Mouse (Mus musculus): Measurements from ENCODE around the gene Chmp3. TPM values are rescaled to one million over a fixed set of nuclear protein-coding genes. Genes with fewer than 3 reads are reported as not detected.

Gene Chmp3
- 100 to 1,000 TPM; 105 to 122 (median 109) TPM for total RNA-seq (2022)

- peak; percentile 93 to 96 for DNase-seq (ENCODE audit: low spot score in 2 of 2)
Observed at GRCm38 (mm10) chr6:71543686-71544499, at the start of gene Chmp3. Gene Chmp3, plus strand, starts transcription at chr6:71543797.

GRCm38 (mm10) chr6:71494341-71495020 lies 49.1 kb upstream of the Chmp3 start:
- peak; percentile 35 to 54 for DNase-seq (ENCODE audit: low spot score in 2 of 2)

DNA sequence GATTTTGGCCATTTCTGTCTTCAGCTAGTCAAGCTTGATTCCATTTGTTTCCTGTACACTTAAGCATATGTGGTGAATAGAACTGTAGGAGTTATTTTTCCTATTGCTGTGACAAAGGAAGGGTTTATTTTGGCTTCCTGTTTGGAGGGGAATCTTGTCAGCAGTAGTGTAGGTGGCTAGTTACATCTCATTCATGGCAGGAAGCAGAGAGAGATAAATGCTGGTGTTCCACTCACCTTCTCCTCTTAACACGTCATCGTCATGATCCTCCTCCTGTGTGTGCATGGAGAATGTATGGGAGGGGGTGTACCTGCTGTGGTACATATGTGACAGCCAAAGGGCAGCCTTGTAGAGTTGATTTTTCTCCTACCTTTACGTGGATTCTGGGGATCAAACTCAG lies 43.0 kb upstream of the Chmp3 start:
- no peak for DNase-seq (ENCODE audit: low spot score in 2 of 2)

DNA sequence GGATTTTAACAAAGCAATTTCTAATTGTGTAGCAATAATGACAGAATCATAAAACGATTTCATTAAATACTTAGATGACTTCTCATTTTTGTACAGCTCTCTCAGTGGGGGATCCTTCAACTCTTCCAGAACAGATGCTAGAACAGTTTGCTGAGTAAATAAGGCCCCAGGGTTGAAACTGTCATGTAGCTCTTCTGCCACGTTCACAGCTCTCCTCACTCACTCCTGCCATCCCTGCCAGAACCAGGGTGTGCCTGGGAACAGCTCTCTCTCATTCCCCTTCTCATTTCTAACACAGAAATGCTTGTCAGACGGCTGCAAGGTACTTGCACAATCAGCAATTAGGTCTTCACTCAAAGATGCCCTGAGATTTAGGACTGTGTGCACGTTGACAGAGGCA lies 40.6 kb upstream of the Chmp3 start:
- DNase-seq (ENCODE audit: low spot score in 2 of 2) = no peak

GRCm38 (mm10) chr6:71503670-71504069 lies 39.9 kb upstream of the Chmp3 start:
- DNase-seq (ENCODE audit: low spot score in 2 of 2) = no peak

DNA sequence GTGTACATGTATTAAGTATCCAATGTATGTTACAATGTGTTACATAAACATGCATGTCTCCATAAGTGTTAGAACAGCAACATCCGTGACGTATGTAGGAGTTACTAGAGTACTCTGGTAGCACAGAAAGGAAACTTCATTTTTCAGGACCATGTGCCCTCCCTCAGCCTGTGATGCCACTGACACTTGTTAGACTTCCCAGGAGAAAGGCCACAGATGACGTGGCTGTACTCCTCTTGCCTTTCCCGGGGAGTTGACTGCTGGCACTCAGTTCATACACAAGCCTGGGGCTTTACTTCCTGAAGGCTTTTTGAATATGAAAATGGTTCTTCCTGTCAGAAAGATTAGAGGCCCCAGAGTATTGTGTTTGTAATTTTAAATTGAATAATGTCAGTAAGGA lies 39.5 kb upstream of the Chmp3 start:
- no peak for DNase-seq (ENCODE audit: low spot score in 2 of 2)

DNA sequence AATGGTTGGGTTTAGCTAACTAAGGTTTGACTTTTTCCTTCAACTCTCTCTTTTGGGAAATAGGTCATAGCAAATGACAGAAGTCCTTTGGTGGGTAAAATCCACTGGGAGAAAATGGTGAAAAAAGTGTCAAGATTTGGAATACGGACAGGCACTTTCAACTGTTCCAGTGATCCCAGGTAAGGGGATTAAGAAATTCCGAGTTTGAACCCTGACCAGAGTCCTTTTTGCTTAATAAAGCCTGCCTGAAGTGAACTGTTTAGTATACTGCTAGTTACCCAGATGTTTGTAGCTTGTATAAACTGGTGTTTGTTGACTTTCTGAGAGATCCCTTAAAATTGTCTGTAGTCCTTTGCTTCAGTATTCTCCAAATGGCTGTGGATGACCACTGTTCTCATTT lies 37.9 kb upstream of the Chmp3 start:
- no peak for DNase-seq (ENCODE audit: low spot score in 2 of 2)

GRCm38 (mm10) chr6:71519476-71519875 lies 24.1 kb upstream of the Chmp3 start:
- DNase-seq (ENCODE audit: low spot score in 2 of 2) = no peak

GRCm38 (mm10) chr6:71525556-71525955 lies 18.0 kb upstream of the Chmp3 start:
- peak in 1 of 2 experiments; percentile 25 for DNase-seq (ENCODE audit: low spot score in 2 of 2)

- no peak for DNase-seq (ENCODE audit: low spot score in 2 of 2)
Observed at GRCm38 (mm10) chr6:71527056-71527455, 16.5 kb upstream of the Chmp3 start.

DNA sequence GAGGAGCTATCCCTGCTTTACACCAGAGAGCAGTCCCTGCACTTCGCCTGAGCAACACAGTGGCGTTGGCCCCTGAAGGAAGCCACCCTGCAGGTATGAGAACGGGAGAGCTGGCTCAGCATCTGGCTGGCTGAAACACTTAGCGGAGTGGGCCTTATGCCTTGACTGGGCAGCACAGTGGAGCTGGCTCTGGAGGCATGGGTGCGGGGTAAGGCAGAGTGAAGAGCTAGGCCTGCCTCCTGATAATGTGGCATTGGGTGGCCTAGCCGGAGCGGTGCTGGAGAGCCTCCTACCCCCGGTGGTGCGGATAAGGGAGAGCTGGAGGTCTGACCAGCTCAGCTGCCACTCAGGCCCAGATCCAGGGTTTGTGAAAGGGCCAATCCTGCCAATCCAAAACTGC lies 15.8 kb upstream of the Chmp3 start:
- DNase-seq (ENCODE audit: low spot score in 2 of 2) = no peak

- DNase-seq (ENCODE audit: low spot score in 2 of 2) = no peak
Observed at GRCm38 (mm10) chr6:71530176-71530575, 13.4 kb upstream of the Chmp3 start.

DNA sequence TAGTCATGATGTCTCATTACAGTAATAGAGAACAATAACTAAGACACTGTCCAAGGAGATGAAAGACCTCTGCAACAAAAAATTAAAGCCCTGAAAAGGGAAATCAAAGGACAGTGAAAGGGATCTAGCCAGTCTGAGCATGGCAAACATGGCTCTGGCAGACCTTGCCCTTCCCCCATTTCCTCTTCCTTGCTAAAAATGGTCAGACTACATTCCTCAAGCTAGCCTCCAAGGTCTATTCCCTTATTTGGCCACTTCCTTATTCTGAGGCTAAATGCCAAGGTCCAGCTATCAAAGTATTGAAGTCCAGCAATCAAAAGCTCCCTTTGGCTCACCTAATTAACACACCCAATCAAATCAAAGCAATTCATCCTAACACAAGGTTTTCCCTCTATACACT lies 6.3 kb upstream of the Chmp3 start:
- DNase-seq (ENCODE audit: low spot score in 2 of 2) = no peak

DNA sequence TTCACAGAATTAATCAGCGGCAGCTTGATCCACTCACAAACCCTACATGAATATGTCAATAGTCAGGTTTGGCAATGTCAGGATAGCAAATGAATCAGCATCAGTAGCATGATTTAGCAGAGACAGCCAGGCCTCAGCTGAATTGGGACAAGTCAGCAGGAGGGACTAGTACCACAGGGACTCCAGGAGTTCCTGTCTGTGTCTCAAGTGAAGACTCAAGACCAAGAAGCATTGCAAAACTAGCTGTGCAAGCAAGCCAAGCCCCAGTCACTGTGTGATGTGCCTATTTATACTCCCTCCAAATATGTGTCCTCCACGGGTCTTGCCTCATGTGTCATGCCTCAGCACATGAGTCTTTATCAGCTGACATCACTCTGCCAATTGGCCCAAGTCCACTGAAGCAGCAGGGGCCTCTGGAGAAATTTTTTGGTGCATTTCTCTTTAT lies 11.9 kb downstream of the Chmp3 start:
- no peak for DNase-seq (ENCODE audit: low spot score in 2 of 2)

GRCm38 (mm10) chr6:71556826-71557225 lies 13.2 kb downstream of the Chmp3 start:
- DNase-seq (ENCODE audit: low spot score in 2 of 2) = no peak

DNA sequence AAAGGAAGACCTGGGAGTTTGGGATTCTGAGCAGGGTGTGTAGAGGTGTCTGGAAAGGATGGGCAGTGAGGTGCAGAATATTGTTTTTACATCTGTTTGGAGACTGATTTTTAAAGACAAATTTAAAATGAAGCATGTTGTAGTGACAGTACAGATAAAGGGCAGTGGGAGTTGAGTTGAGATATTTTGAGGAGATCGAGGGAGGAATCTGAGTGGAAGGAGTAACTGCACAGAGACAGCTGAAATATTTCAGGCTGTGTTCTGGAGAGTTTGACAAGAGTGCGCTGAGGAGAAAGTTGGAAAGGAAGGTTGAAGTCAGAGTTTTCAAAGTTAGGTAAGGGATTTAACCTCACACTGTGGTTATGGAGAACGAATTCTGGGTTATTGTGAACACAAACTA lies 25.0 kb downstream of the Chmp3 start:
- DNase-seq (ENCODE audit: low spot score in 2 of 2) = no peak

DNA sequence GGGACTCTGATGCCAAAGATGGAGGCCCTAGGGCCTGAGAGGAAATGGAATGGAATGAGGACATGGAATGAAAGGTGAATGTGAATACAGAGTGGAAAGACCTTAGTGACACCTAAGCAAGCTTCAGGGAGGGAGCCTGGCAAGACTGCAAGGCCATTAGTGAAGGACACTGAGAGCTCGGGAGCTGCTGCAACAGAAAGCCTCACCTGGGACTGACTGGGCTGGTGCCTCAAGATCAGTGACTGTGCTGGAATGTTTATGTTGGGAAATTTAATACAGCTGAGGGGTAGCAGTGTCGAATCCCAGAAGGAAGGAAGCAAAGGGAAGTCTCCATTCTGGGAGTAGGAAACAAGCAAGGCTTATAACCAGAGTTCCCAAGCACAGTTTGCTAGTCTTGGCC lies 25.4 kb downstream of the Chmp3 start:
- no peak for DNase-seq (ENCODE audit: low spot score in 2 of 2)

DNA sequence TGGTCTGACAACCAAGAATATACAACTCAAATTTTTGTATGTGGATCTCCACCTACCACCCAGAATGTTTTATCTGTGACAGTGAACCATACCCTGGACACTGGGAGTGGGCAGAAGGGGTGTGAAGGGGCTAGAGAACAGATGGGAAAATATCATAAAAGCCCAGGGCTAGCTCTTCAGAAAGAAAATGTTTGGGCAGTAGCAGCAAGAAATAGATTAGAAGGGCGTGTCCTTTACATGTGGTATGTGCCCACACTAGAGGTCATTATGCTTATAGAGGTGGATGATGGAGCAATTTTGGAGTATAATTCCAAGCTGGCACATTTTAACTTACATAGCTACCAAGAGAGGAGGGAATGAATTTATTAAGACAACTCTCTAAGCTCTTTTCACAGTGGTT lies 31.8 kb downstream of the Chmp3 start:
- DNase-seq (ENCODE audit: low spot score in 2 of 2) = no peak

DNA sequence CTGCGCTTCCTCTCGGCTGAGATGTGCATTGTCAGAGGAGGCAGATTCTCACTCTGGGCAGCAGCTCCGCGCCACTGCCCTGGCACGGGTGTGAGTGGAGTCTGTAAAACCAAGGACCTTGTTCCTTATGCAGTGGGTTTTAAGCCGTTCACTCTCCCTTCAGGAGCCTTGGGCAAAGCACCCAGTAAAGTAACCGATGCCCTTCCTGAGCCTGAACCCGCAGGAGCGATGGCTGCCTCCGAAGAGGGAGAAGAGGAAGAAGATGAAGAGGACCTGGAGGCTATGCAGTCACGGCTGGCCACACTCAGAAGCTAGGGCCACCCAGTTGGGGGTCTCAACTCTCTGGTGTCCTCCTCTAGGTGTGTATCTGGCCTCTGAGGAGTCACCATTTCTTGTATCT lies 35.9 kb downstream of the Chmp3 start:
- DNase-seq (ENCODE audit: low spot score in 2 of 2) = no peak

- no peak for DNase-seq (ENCODE audit: low spot score in 2 of 2)
Observed at GRCm38 (mm10) chr6:71583198-71583597, 39.6 kb downstream of the Chmp3 start.

- DNase-seq (ENCODE audit: low spot score in 2 of 2) = no peak
Observed at GRCm38 (mm10) chr6:71589401-71589800, 45.8 kb downstream of the Chmp3 start.

- no peak for DNase-seq (ENCODE audit: low spot score in 2 of 2)
Observed at GRCm38 (mm10) chr6:71590154-71590553, 46.6 kb downstream of the Chmp3 start.

DNA sequence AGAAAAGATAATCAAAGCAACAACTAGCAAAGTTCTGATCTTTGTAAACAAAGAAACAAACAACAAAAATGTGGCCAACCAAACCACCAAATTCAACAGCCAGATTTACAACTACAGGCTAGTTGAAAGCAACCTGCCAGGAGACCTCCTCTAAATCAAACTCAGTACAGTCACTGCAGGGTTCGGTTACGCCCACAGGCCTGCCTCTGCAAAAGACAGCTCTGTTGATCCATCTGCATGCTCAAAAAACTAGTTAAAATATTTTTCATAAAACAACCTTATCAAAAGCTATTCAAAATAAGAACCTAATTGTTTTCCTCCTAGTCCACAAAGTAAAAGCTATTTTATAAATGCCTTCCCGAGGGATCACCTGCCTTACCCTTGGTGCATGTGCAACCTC lies 64.2 kb downstream of the Chmp3 start:
- no peak for DNase-seq (ENCODE audit: low spot score in 2 of 2)
